Mouse (Mus musculus): Measurements from ENCODE around the gene Dalrd3. TPM values are rescaled to one million over a fixed set of nuclear protein-coding genes. Genes with fewer than 3 reads are reported as not detected.

Dalrd3 gene
- polyA plus RNA-seq (2015; fragmentation: Nextera tagmentation; extraction: Ambion mirVana), result 304 and 323 TPM in 2 replicates

- peaks cover 40% of the 10 kb centered on the region for H3K36me3 ChIP-seq
- peak; percentile 72 for ATAC-seq (ENCODE audit: low FRiP score, low read depth)
- peak within 1 kb of the TSS; percentile 97 for H3K4me2 ChIP-seq
- H3K27me3 ChIP-seq, result no peaks in the 10 kb centered on the region
- WGBS, result 5% methylated on average over 42 of the region's 42 CpGs
- peak within 1 kb of the TSS; percentile 74 for H3K27ac ChIP-seq (replicated peaks)
- peak within 1 kb of the TSS; percentile 56 for H3K9ac ChIP-seq
- no peaks in the 10 kb centered on the region for H3K9me3 ChIP-seq
- peaks cover 55% of the 10 kb centered on the region for H3K4me1 ChIP-seq (replicated peaks)
- peak within 1 kb of the TSS; percentile 52 for H3K4me3 ChIP-seq
Measured at GRCm38 (mm10) chr9:108569381-108570206, at the start of gene Dalrd3. Gene Dalrd3, plus strand, starts transcription at chr9:108569886.

GRCm38 (mm10) chr9:108521604-108522003 lies 48.1 kb upstream of the Dalrd3 start:
- H3K27ac ChIP-seq (replicated peaks), result no peak overlapping the region
- ATAC-seq (ENCODE audit: low FRiP score, low read depth), result no peak
- H3K4me3 ChIP-seq, result no peak overlapping the region
- peaks cover 23% of the 10 kb centered on the region for H3K4me1 ChIP-seq (replicated peaks)
- no peaks in the 10 kb centered on the region for H3K36me3 ChIP-seq
- no peak overlapping the region for H3K9ac ChIP-seq
- no peak overlapping the region for H3K4me2 ChIP-seq
- 88% methylated on average over 2 of the region's 2 CpGs for WGBS
- no peaks in the 10 kb centered on the region for H3K27me3 ChIP-seq
- no peaks in the 10 kb centered on the region for H3K9me3 ChIP-seq

- Histone ChIP-seq H3K4me2 (no peak overlapping the region), H3K9me3 (no peaks in the 10 kb centered on the region), H3K27me3 (no peaks in the 10 kb centered on the region), H3K9ac (no peak overlapping the region), H3K4me3 (no peak overlapping the region), H3K4me1 (replicated peaks) (peaks cover 23% of the 10 kb centered on the region), H3K27ac (replicated peaks) (no peak overlapping the region), H3K36me3 (peaks cover 1% of the 10 kb centered on the region; the same call in 1 of the 2 replicates)
- WGBS, result 99% methylated on average over 4 of the region's 4 CpGs
- ATAC-seq (ENCODE audit: low FRiP score, low read depth), result no peak
Measured at GRCm38 (mm10) chr9:108523341-108523740, 46.3 kb upstream of the Dalrd3 start.

- H3K4me3 ChIP-seq, result no peak overlapping the region
- ATAC-seq (ENCODE audit: low FRiP score, low read depth), result no peak
- peaks cover 6% of the 10 kb centered on the region for H3K4me1 ChIP-seq (replicated peaks)
- no peaks in the 10 kb centered on the region for H3K27me3 ChIP-seq
- H3K9me3 ChIP-seq, result no peaks in the 10 kb centered on the region
- 84% methylated on average over 3 of the region's 3 CpGs for WGBS
- H3K27ac ChIP-seq (replicated peaks), result no peak overlapping the region
- H3K9ac ChIP-seq, result no peak overlapping the region
- H3K36me3 ChIP-seq, result peaks cover 22% of the 10 kb centered on the region
- H3K4me2 ChIP-seq, result no peak overlapping the region
Measured at GRCm38 (mm10) chr9:108525400-108525799, 44.3 kb upstream of the Dalrd3 start.

- H3K4me3 ChIP-seq, result no peak overlapping the region
- WGBS, result 96% methylated on average over 1 of the region's 1 CpGs
- H3K9ac ChIP-seq, result no peak overlapping the region
- H3K4me2 ChIP-seq, result no peak overlapping the region
- H3K4me1 ChIP-seq (replicated peaks), result no peaks in the 10 kb centered on the region
- no peaks in the 10 kb centered on the region for H3K27me3 ChIP-seq
- no peaks in the 10 kb centered on the region for H3K9me3 ChIP-seq
- no peak for ATAC-seq (ENCODE audit: low FRiP score, low read depth)
- peaks cover 73% of the 10 kb centered on the region for H3K36me3 ChIP-seq
- H3K27ac ChIP-seq (replicated peaks), result no peak overlapping the region
Measured at GRCm38 (mm10) chr9:108530954-108531353, 38.7 kb upstream of the Dalrd3 start.

GRCm38 (mm10) chr9:108531496-108531895 lies 38.2 kb upstream of the Dalrd3 start:
- H3K27ac ChIP-seq (replicated peaks), result no peak overlapping the region
- H3K27me3 ChIP-seq, result no peaks in the 10 kb centered on the region
- WGBS, result 92% methylated on average over 1 of the region's 1 CpGs
- H3K4me2 ChIP-seq, result no peak overlapping the region
- H3K9me3 ChIP-seq, result no peaks in the 10 kb centered on the region
- no peak overlapping the region for H3K9ac ChIP-seq
- peaks cover 78% of the 10 kb centered on the region for H3K36me3 ChIP-seq
- no peaks in the 10 kb centered on the region for H3K4me1 ChIP-seq (replicated peaks)
- no peak for ATAC-seq (ENCODE audit: low FRiP score, low read depth)
- no peak overlapping the region for H3K4me3 ChIP-seq

DNA sequence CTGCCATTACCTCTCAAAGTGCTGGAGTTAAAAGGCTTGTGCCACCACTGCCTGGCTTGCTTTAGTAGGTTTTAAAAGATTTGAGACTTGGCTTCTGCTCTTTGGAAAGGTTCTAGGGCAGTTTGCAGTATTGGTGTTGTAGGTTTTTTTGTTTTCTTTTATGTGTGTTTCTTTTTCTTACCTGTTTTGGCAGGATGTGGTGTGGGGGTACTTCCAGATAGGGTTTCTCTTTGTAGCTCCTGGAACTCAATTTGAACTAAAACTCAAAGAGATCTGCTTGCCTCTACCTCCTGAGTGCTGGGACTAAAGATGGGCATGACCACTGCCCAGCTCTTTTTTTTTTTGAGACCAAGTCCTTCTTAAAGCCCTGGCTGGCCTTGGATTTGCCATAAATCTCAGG lies 28.8 kb upstream of the Dalrd3 start:
- no peak overlapping the region for H3K4me2 ChIP-seq
- no peak for ATAC-seq (ENCODE audit: low FRiP score, low read depth)
- H3K4me1 ChIP-seq (replicated peaks), result no peaks in the 10 kb centered on the region
- H3K27ac ChIP-seq (replicated peaks), result no peak overlapping the region
- H3K4me3 ChIP-seq, result no peak overlapping the region
- H3K9me3 ChIP-seq, result no peaks in the 10 kb centered on the region
- H3K9ac ChIP-seq, result no peak overlapping the region
- peaks cover 86% of the 10 kb centered on the region for H3K36me3 ChIP-seq
- H3K27me3 ChIP-seq, result no peaks in the 10 kb centered on the region

DNA sequence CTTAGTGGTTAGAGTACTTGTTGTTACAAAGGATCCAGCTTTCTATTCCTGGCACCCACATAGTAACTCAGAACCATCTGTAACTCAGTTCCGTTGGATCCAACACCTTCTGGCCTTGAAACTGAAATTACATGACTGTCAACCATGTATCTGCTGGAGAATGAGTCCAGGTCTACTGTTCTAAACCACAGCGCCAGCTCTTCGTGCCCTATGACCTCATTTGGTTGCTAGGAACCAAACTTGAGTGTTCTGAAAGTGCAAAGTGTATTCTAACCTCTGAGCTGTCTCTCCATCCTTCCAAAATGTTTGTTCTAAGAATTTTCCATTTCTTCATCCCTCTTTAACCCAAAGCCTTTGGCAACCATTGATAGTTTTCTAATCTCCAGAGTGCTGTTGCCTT lies 23.7 kb upstream of the Dalrd3 start:
- Histone ChIP-seq H3K4me2 (no peak overlapping the region), H3K27me3 (no peaks in the 10 kb centered on the region), H3K36me3 (peaks cover 87% of the 10 kb centered on the region), H3K9ac (no peak overlapping the region), H3K9me3 (no peaks in the 10 kb centered on the region), H3K27ac (replicated peaks) (no peak overlapping the region), H3K4me1 (replicated peaks) (no peaks in the 10 kb centered on the region), H3K4me3 (no peak overlapping the region)
- no peak for ATAC-seq (ENCODE audit: low FRiP score, low read depth)
- 96% methylated on average over 3 of the region's 3 CpGs for WGBS

DNA sequence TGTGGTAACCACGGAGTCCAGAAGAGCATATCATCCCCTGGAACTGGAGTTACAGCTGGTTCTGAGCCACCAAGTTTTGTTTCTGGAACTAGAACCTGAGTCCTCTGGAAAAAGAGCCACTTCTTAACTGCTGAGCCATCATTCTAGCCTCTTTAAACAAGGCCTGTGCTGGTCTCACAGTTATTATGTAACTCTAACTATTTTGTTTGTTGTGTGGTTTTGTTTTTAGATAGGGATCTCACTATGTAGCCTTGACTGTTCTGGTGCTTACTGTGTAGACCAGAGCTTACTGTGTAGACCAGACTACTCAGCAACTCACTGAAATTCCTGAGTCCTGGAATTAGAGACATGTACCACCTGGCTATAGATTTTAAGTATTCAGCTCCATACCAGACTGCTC lies 22.8 kb upstream of the Dalrd3 start:
- ATAC-seq (ENCODE audit: low FRiP score, low read depth), result no peak
- Histone ChIP-seq H3K27me3 (no peaks in the 10 kb centered on the region), H3K9ac (no peak overlapping the region), H3K9me3 (no peaks in the 10 kb centered on the region), H3K4me3 (no peak overlapping the region), H3K4me1 (replicated peaks) (no peaks in the 10 kb centered on the region), H3K27ac (replicated peaks) (no peak overlapping the region), H3K4me2 (no peak overlapping the region), H3K36me3 (peaks cover 78% of the 10 kb centered on the region)
- WGBS, result 97% methylated on average over 1 of the region's 1 CpGs

DNA sequence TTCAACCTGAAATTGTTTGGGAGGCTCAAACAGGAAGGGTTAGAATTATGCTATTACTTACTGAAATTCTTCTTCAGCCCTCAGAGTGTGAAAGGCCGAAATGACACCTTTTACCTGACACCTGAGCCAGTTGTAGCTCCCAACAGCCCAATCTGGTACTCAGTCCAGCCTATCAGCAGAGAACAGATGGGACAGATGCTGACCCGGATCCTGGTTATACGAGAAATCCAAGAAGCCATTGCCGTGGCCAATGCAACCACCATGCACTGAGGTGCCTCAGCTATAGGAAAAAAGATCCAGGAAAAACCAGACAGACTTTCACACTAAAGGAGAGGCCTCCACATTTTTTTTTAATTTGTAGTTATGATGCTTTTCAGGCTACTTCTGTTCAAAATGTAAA lies 10.5 kb upstream of the Dalrd3 start:
- ATAC-seq (ENCODE audit: low FRiP score, low read depth), result no peak
- H3K36me3 ChIP-seq, result peaks cover 61% of the 10 kb centered on the region
- no peak overlapping the region for H3K9ac ChIP-seq
- H3K4me1 ChIP-seq (replicated peaks), result peaks cover 17% of the 10 kb centered on the region
- H3K4me2 ChIP-seq, result no peak overlapping the region
- no peaks in the 10 kb centered on the region for H3K9me3 ChIP-seq
- WGBS, result 93% methylated on average over 4 of the region's 4 CpGs
- no peak overlapping the region for H3K27ac ChIP-seq (replicated peaks)
- H3K4me3 ChIP-seq, result no peak overlapping the region
- no peaks in the 10 kb centered on the region for H3K27me3 ChIP-seq

DNA sequence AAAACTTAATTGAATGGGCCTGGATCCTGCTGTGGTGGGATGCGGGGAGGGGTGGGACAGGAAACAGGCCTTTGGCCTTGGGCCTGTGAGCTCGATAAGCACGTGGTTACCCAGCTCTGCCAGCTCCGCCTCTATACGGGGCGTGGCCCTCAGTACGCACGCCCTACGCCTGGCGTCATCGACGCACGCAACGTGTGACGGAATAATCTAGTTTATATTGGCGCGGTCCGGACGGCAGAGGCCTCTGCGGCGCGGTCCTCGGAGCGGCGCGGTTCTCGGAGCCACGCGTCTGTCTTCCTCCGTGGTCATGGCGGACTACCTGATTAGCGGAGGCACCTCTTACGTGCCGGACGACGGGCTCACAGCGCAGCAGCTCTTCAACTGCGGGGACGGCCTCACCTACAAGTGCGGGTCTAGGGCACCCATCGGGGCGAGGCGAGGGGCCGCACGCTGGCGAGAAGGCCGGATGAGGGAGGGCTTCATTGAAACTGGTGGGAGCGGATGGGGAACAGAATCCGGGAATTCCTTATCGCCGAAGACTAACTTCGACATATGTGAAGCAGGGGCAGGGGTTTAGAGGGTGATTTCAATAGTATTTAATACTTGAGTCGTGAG lies 9.4 kb upstream of the Dalrd3 start, which contains the start of gene Impdh2:
Gene Impdh2, plus strand, starts transcription at position 60 of the 615 bp plus-strand sequence.
- peak; percentile 98 for ATAC-seq (ENCODE audit: low FRiP score, low read depth)
- Histone ChIP-seq H3K4me1 (replicated peaks) (peaks cover 17% of the 10 kb centered on the region), H3K27me3 (no peaks in the 10 kb centered on the region), H3K4me2 (peak within 1 kb of the TSS; percentile 87), H3K9ac (peak within 1 kb of the TSS; percentile 60), H3K4me3 (peak within 1 kb of the TSS; percentile 51), H3K9me3 (no peaks in the 10 kb centered on the region), H3K27ac (replicated peaks) (peak within 1 kb of the TSS; percentile 75), H3K36me3 (peaks cover 63% of the 10 kb centered on the region)
- under 1% methylated on average over 53 of the region's 53 CpGs for WGBS

GRCm38 (mm10) chr9:108563671-108564070 lies 6.0 kb upstream of the Dalrd3 start:
- Histone ChIP-seq H3K9ac (no peak overlapping the region), H3K4me3 (no peak overlapping the region), H3K36me3 (peaks cover 36% of the 10 kb centered on the region), H3K4me1 (replicated peaks) (peaks cover 39% of the 10 kb centered on the region), H3K27me3 (no peaks in the 10 kb centered on the region), H3K9me3 (no peaks in the 10 kb centered on the region), H3K4me2 (no peak overlapping the region), H3K27ac (replicated peaks) (no peak overlapping the region)
- WGBS, result 92% methylated on average over 8 of the region's 8 CpGs
- ATAC-seq (ENCODE audit: low FRiP score, low read depth), result no peak
